Mouse (Mus musculus) CH12.LX (cell line): ENCODE measurements at regions not wholly inside any gene's neighbourhood (a gene's known extent, or its start where the extent isn't known, plus 50 kb on each side); places are given as distances from the start of the nearest gene placed in this dataset.

ENCODE experiments used
- DNase-seq: peaks from one replicate; pipeline ENCODE4 v3.0.0-alpha.2; 2013; ENCODE audit errors: extremely low read depth
- H3K27ac ChIP-seq: 2 replicates; pipeline ENCODE4 v1.5.1; 2012; ENCODE audit warnings: low read depth, mild to moderate bottlenecking, control low read depth, moderate library complexity; ENCODE audit not compliant: insufficient read depth
- H3K27me3 ChIP-seq: replicated peaks from 2 replicates; pipeline ENCODE3; 2012; ENCODE audit warnings: inconsistent platforms
- H3K36me3 ChIP-seq, 2 experiments: replicated peaks in 1 of 2; 2 replicates each; pipeline versions ENCODE3 to v1.6.1; 2012; ENCODE audit warnings: inconsistent platforms in 1 of 2, low read length in 1 of 2, mild to moderate bottlenecking in 1 of 2, mixed read lengths in 1 of 2, moderate library complexity in 1 of 2; ENCODE audit not compliant: control insufficient read depth in 1 of 2, insufficient read depth in 1 of 2
- H3K4me1 ChIP-seq, 2 experiments: 2 replicates each; pipeline ENCODE4 v1.6.1; 2012; ENCODE audit warnings: inconsistent platforms in 1 of 2, moderate library complexity in 1 of 2; ENCODE audit not compliant: insufficient read depth in 2 of 2, control insufficient read depth in 1 of 2
- H3K4me2 ChIP-seq: 2 replicates; pipeline ENCODE4 v1.6.1; 2012; ENCODE audit warnings: low read depth, mild to moderate bottlenecking, control low read depth; ENCODE audit not compliant: poor library complexity, insufficient read depth, severe bottlenecking
- H3K4me3 ChIP-seq, 3 experiments: fragments of 150-350 bp in 1 of 3; sonication (generic) in 1 of 3; replicated peaks in 1 of 3; 2 replicates each; pipeline versions ENCODE3 to v1.5.1; 2011 to 2012; ENCODE audit warnings: low read depth in 2 of 3, low read length in 2 of 3, mild to moderate bottlenecking in 2 of 3, moderate library complexity in 2 of 3, control low read depth in 1 of 3, improper control_type of control experiment in 1 of 3, inconsistent platforms in 1 of 3, mixed read lengths in 1 of 3; ENCODE audit not compliant: poor library complexity in 1 of 3
- H3K79me2 ChIP-seq: replicated peaks from 2 replicates; pipeline ENCODE4 v1.6.1; 2012; ENCODE audit warnings: mild to moderate bottlenecking, moderate library complexity; ENCODE audit not compliant: control insufficient read depth, poor library complexity, insufficient read depth, severe bottlenecking; ENCODE audit errors: extremely low read depth
- H3K9ac ChIP-seq: 2 replicates; pipeline ENCODE4 v1.6.1; 2012; ENCODE audit warnings: low read depth, mild to moderate bottlenecking, control low read depth, moderate library complexity; ENCODE audit not compliant: insufficient read depth
- H3K9me3 ChIP-seq: replicated peaks from 2 replicates; pipeline ENCODE3; 2012; ENCODE audit warnings: low read length, inconsistent platforms, mixed read lengths
- E2F4 ChIP-seq: IDR thresholded peaks from 2 replicates; pipeline ENCODE4 v1.6.1; 2011; ENCODE audit warnings: low read depth, low read length, improper control_type of control experiment; ENCODE audit not compliant: insufficient replicate concordance
- ELF1 ChIP-seq: IDR thresholded peaks from 2 replicates; pipeline ENCODE4 v1.6.1; 2014; ENCODE audit warnings: low read depth, mild to moderate bottlenecking, inconsistent platforms, low read length, improper control_type of control experiment
- ETS1 ChIP-seq: conservative IDR thresholded peaks from 2 replicates; pipeline ENCODE4 v1.6.1; 2012; ENCODE audit warnings: low read depth, mild to moderate bottlenecking, inconsistent platforms, low read length, improper control_type of control experiment, moderate library complexity
- IRF4 ChIP-seq: IDR thresholded peaks from 2 replicates; pipeline ENCODE4 v1.6.1; 2014; ENCODE audit warnings: low read depth, mild to moderate bottlenecking, inconsistent platforms, low read length, improper control_type of control experiment
- JUN ChIP-seq: IDR thresholded peaks from 2 replicates; pipeline ENCODE4 v1.6.1; 2011; ENCODE audit warnings: low read depth, mild to moderate bottlenecking, low read length, improper control_type of control experiment, moderate library complexity; ENCODE audit not compliant: insufficient read depth
- KAT2A ChIP-seq: IDR thresholded peaks from 2 replicates; pipeline ENCODE4 v1.6.1; 2012; ENCODE audit warnings: low read length, improper control_type of control experiment, inconsistent platforms; ENCODE audit not compliant: insufficient replicate concordance
- MAX ChIP-seq: IDR thresholded peaks from 2 replicates; pipeline ENCODE4 v1.6.1; 2011; ENCODE audit warnings: low read length, improper control_type of control experiment
- MAZ ChIP-seq: IDR thresholded peaks from 2 replicates; pipeline ENCODE4 v1.6.1; 2012; ENCODE audit warnings: low read depth, mild to moderate bottlenecking, inconsistent platforms, low read length, improper control_type of control experiment, moderate library complexity
- MEF2A ChIP-seq: IDR thresholded peaks from 2 replicates; pipeline ENCODE4 v1.6.1; 2014; ENCODE audit warnings: low read depth, mild to moderate bottlenecking, inconsistent platforms, low read length, improper control_type of control experiment, borderline replicate concordance
- MXI1 ChIP-seq: IDR thresholded peaks from 2 replicates; pipeline ENCODE4 v1.6.1; 2011; ENCODE audit warnings: mild to moderate bottlenecking, low read depth, low read length, improper control_type of control experiment
- MYC ChIP-seq: IDR thresholded peaks from 2 replicates; pipeline ENCODE4 v1.6.1; 2011; ENCODE audit warnings: low read depth, mild to moderate bottlenecking, improper control_type of control experiment, low read length
- NELFE ChIP-seq: IDR thresholded peaks from 2 replicates; pipeline ENCODE4 v1.6.1; 2011; ENCODE audit warnings: low read depth, low read length, improper control_type of control experiment
- POLR2A ChIP-seq: IDR thresholded peaks from 2 replicates; pipeline ENCODE4 v1.6.1; 2011; ENCODE audit warnings: low read depth, mild to moderate bottlenecking, improper control_type of control experiment, low read length
- POLR2AphosphoS2 ChIP-seq: IDR thresholded peaks from 2 replicates; pipeline ENCODE4 v1.6.1; 2011; ENCODE audit warnings: low read depth, low read length, improper control_type of control experiment
- RAD21 ChIP-seq: IDR thresholded peaks from 2 replicates; pipeline ENCODE4 v1.6.1; 2011; ENCODE audit warnings: low read depth, mild to moderate bottlenecking, low read length, improper control_type of control experiment, moderate library complexity
- RCOR1 ChIP-seq: conservative IDR thresholded peaks from 2 replicates; pipeline ENCODE4 v1.6.1; 2012; ENCODE audit warnings: low read depth, mild to moderate bottlenecking, inconsistent platforms, low read length, improper control_type of control experiment
- SMC3 ChIP-seq: IDR thresholded peaks from 2 replicates; pipeline ENCODE4 v1.6.1; 2011; ENCODE audit warnings: low read depth, low read length, improper control_type of control experiment
- TBP ChIP-seq: conservative IDR thresholded peaks from 2 replicates; pipeline ENCODE4 v1.6.1; 2011; ENCODE audit warnings: low read depth, low read length, improper control_type of control experiment
- UBTF ChIP-seq: IDR thresholded peaks from 2 replicates; pipeline ENCODE4 v1.6.1; 2012; ENCODE audit warnings: low read depth, mild to moderate bottlenecking, inconsistent platforms, low read length, improper control_type of control experiment, moderate library complexity
- USF1 ChIP-seq: IDR thresholded peaks from 2 replicates; pipeline ENCODE4 v1.6.1; 2014; ENCODE audit warnings: low read depth, mild to moderate bottlenecking, inconsistent platforms, low read length, improper control_type of control experiment
- USF2 ChIP-seq: conservative IDR thresholded peaks from 2 replicates; pipeline ENCODE4 v1.6.1; 2011; ENCODE audit warnings: low read depth, low read length, improper control_type of control experiment
- ZKSCAN1 ChIP-seq: IDR thresholded peaks from 2 replicates; pipeline ENCODE4 v1.6.1; 2012; ENCODE audit warnings: low read depth, inconsistent platforms, low read length, improper control_type of control experiment, borderline replicate concordance
- ZNF384 ChIP-seq: IDR thresholded peaks from 2 replicates; pipeline ENCODE4 v1.6.1; 2012; ENCODE audit warnings: low read depth, low read length, improper control_type of control experiment, inconsistent platforms
- dilution Hi-C: fragments of 300-500 bp; cut with MboI; formaldehyde crosslinking; loops from 2 replicates; pipeline ENCODE4 v1.14.3; 2020; ENCODE audit warnings: low sequenced_read_pairs; ENCODE audit not compliant: extremely low pct_unique_long_range_greater_than_20kb, extremely low pct_ligation_motif_present
- in situ Hi-C: fragments of 300-500 bp; cut with MboI; formaldehyde crosslinking; loops from 3 replicates; pipeline ENCODE4 v1.14.3; 2019; ENCODE audit warnings: low sequenced_read_pairs, low pct_ligation_motif_present, low pct_unique_long_range_greater_than_20kb, mixed read lengths

DNA sequence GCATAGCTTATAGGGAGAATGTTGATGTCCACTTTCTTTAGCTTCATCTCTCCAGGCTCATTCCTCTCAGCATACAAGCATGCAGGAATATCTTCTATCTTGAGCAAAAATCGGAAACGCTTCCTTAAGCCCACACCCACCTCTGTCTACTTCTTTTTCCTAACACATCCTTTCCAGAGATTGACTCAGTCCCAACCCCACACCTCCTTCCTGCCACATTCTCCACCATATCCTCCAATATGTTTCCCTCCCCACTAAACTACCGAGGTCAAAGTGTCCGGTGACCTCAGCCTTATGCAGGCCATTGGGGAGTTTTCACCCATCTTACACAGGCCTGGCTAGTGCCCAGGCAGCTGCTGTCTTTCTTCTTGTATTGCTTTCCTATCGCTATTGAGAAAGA lies 301.4 kb downstream of the Gm49356 start:
- Histone ChIP-seq H3K36me3 (no peaks in the 10 kb centered on the region), H3K4me3 (no peak overlapping the region), H3K4me2 (no peak overlapping the region), H3K79me2 (no peaks in the 10 kb centered on the region), H3K27ac (no peak overlapping the region), H3K9me3 (no peaks in the 10 kb centered on the region), H3K9ac (no peak overlapping the region), H3K4me1 (peaks cover 0 to 2% of the 10 kb centered on the region in 2 experiments; a peak in 1 of 4 replicates), H3K27me3 (no peaks in the 10 kb centered on the region)
- in situ Hi-C loops: no loop called here
- DNase-seq: no peak
- dilution Hi-C loops: no loop called here
- no peak for TF ChIP-seq ELF1
- no peak for TF ChIP-seq ETS1
- TF ChIP-seq POLR2A: no peak
- no peak for TF ChIP-seq SMC3
- TF ChIP-seq TBP: no peak
- TF ChIP-seq IRF4: no peak
- TF ChIP-seq USF2: no peak
- TF ChIP-seq USF1: no peak
- no peak for TF ChIP-seq POLR2AphosphoS2

GRCm38 (mm10) chr15:59194421-59194820 lies 305.3 kb downstream of the Gm49356 start:
- in situ Hi-C loops (no loop called here), dilution Hi-C loops (no loop called here)
- no peak overlapping the region for H3K27ac ChIP-seq
- H3K4me2 ChIP-seq: no peak overlapping the region
- H3K36me3 ChIP-seq: no peaks in the 10 kb centered on the region
- H3K4me1 ChIP-seq: 0 out of 4 replicates have a peak, but pooled peaks cover 0 to under 1% of the 10 kb centered on the region in 2 experiments
- no peaks in the 10 kb centered on the region for H3K9me3 ChIP-seq
- H3K79me2 ChIP-seq: no peaks in the 10 kb centered on the region
- TF ChIP-seq MAX (no peak), MYC (no peak), NELFE (no peak), MEF2A (no peak), RAD21 (no peak), JUN (no peak), MXI1 (no peak), IRF4 (no peak), MAZ (no peak), KAT2A (no peak), USF2 (no peak), RCOR1 (no peak), E2F4 (no peak), ZKSCAN1 (no peak), UBTF (no peak), ZNF384 (no peak)
- no peak overlapping the region for H3K4me3 ChIP-seq
- H3K9ac ChIP-seq: no peak overlapping the region
- no peak for DNase-seq
- no peaks in the 10 kb centered on the region for H3K27me3 ChIP-seq
